In the genomic region with DNA sequence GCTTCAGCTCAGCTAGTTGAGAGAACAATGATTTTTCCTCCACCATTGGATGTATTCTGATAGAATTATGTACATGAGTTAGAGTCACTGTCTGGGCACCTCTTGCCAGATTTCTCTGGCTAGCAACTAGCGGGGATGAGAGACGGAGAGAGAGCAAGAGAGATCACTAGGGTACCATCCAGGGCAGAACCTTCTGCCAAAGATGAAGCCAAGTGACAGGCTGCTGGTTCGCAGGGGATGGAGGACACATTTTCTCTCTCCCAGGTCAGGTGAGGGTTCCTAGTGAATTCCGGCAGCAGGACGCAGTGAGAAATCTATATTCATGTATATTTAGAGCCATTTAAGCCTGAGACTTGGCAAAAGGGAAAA, we compare ENCODE assay signal across 14 mouse cellular contexts.
DNase-seq lines count a peak whose midpoint lies in the region; ATAC-seq lines count a peak whose summit lies in the region.
"Had no signal": no experiment of that assay in that cellular context is flagged by ENCODE, and none has a peak within 500 bp of the region (broad histone marks: within the 10 kb centered on the region; RNA-seq: fewer than 3 reads in every experiment).

No protein-coding gene starts in this region.

- H3K9ac ChIP-seq in forebrain, embryonic 11.5 days (ENCODE audit: low read length) = no peak overlapping the region
- H3K9ac ChIP-seq in forebrain, embryonic 13.5 days = peak overlapping the region; percentile 32
- H3K9ac ChIP-seq in hindbrain, embryonic 13.5 days = peak overlapping the region; percentile 21
- no peak overlapping the region for H3K9ac ChIP-seq in limb, embryonic 15.5 days
- H3K9ac ChIP-seq: embryonic facial prominence, embryonic 15.5 days; liver, embryonic 12.5 days had no signal

- 77% methylated on average over 5 of the region's 5 CpGs for WGBS in forebrain, embryonic 10.5 days
- 70% methylated on average over 5 of the region's 5 CpGs for WGBS in forebrain, embryonic 11.5 days
- 42% methylated on average over 5 of the region's 5 CpGs for WGBS in forebrain, embryonic 13.5 days
- WGBS in hindbrain, embryonic 13.5 days = 43% methylated on average over 5 of the region's 5 CpGs
- 45% methylated on average over 5 of the region's 5 CpGs for WGBS in limb, embryonic 15.5 days

- no peaks in the 10 kb centered on the region for H3K36me3 ChIP-seq in forebrain, embryonic 10.5 days (replicated peaks)
- H3K36me3 ChIP-seq in forebrain, embryonic 11.5 days (ENCODE audit: control insufficient read depth, insufficient read depth, low read length) = no peaks in the 10 kb centered on the region
- no peaks in the 10 kb centered on the region for H3K36me3 ChIP-seq in forebrain, embryonic 13.5 days (ENCODE audit: poor library complexity, severe bottlenecking)
- H3K36me3 ChIP-seq in hindbrain, embryonic 13.5 days = no peaks in the 10 kb centered on the region
- H3K36me3 ChIP-seq in limb, embryonic 15.5 days = no peaks in the 10 kb centered on the region
- H3K36me3 ChIP-seq: embryonic facial prominence, embryonic 15.5 days; liver, embryonic 12.5 days had no signal

- ATAC-seq in forebrain, embryonic 11.5 days (replicated peaks; ENCODE audit: low FRiP score) = no peak
- ATAC-seq in forebrain, embryonic 13.5 days = 0 out of 2 replicates have a peak, but pooled peaks have one; percentile 3
- no peak for ATAC-seq in hindbrain, embryonic 13.5 days (ENCODE audit: low FRiP score)
- no peak for ATAC-seq in limb, embryonic 15.5 days (ENCODE audit: insufficient number of reproducible peaks, low FRiP score, low TSS enrichment, low read depth)
- ATAC-seq: liver, embryonic 12.5 days had no signal

- no peak overlapping the region for H3K4me3 ChIP-seq in forebrain, embryonic 10.5 days
- no peak overlapping the region for H3K4me3 ChIP-seq in forebrain, embryonic 11.5 days (ENCODE audit: low read depth, low read length)
- H3K4me3 ChIP-seq in forebrain, embryonic 13.5 days = no peak overlapping the region
- no peak overlapping the region for H3K4me3 ChIP-seq in hindbrain, embryonic 13.5 days
- no peak overlapping the region for H3K4me3 ChIP-seq in limb, embryonic 15.5 days
- H3K4me3 ChIP-seq: embryonic facial prominence, embryonic 15.5 days; heart, adult 2 months; liver, embryonic 12.5 days had no signal

- H3K9me3 ChIP-seq in forebrain, embryonic 10.5 days = no peaks in the 10 kb centered on the region
- H3K9me3 ChIP-seq in forebrain, embryonic 11.5 days (ENCODE audit: control insufficient read depth, low read length) = no peaks in the 10 kb centered on the region
- H3K9me3 ChIP-seq in forebrain, embryonic 13.5 days (replicated peaks) = no peaks in the 10 kb centered on the region
- no peaks in the 10 kb centered on the region for H3K9me3 ChIP-seq in hindbrain, embryonic 13.5 days
- no peaks in the 10 kb centered on the region for H3K9me3 ChIP-seq in limb, embryonic 15.5 days
- H3K9me3 ChIP-seq: embryonic facial prominence, embryonic 15.5 days; liver, embryonic 12.5 days had no signal

- no peak for DNase-seq in forebrain, embryonic 10.5 days (ENCODE audit: extremely low spot score, low spot score)
- no peak for DNase-seq in forebrain, embryonic 11.5 days (ENCODE audit: low spot score)
- no peak for DNase-seq in heart, adult 11 months
- DNase-seq in frontal cortex, postnatal 36 days (ENCODE audit: low spot score in 2 of 2) = no peak
- DNase-seq in frontal cortex, adult 2 months (ENCODE audit: extremely low spot score in 1 of 2, low spot score in 1 of 2) = no peak
- DNase-seq: adrenal gland, postnatal 14 days; kidney, adult 18-20 months; right cerebral cortex, postnatal 14 days had no signal

- 0 out of 2 replicates have a peak overlapping the region, but pooled peaks have one; percentile 56 for H3K27ac ChIP-seq in forebrain, embryonic 10.5 days
- no peak overlapping the region for H3K27ac ChIP-seq in forebrain, embryonic 11.5 days (ENCODE audit: low read depth, low read length)
- peak overlapping the region; percentile 90 for H3K27ac ChIP-seq in forebrain, embryonic 13.5 days
- H3K27ac ChIP-seq in hindbrain, embryonic 13.5 days = peak overlapping the region; percentile 87
- no peak overlapping the region for H3K27ac ChIP-seq in limb, embryonic 15.5 days
- H3K27ac ChIP-seq: embryonic facial prominence, embryonic 15.5 days; heart, adult 2 months; liver, embryonic 12.5 days had no signal

- H3K4me1 ChIP-seq in forebrain, embryonic 10.5 days = peaks cover 34% of the 10 kb centered on the region
- peaks cover 18% of the 10 kb centered on the region; the same call in 1 of the 2 replicates for H3K4me1 ChIP-seq in forebrain, embryonic 11.5 days (replicated peaks; ENCODE audit: control insufficient read depth, insufficient read depth, low read length)
- peaks cover 55% of the 10 kb centered on the region for H3K4me1 ChIP-seq in forebrain, embryonic 13.5 days
- H3K4me1 ChIP-seq in hindbrain, embryonic 13.5 days (replicated peaks) = peaks cover 57% of the 10 kb centered on the region
- H3K4me1 ChIP-seq in limb, embryonic 15.5 days = peaks cover 41% of the 10 kb centered on the region
- H3K4me1 ChIP-seq: liver, embryonic 12.5 days had no signal

- peaks cover 100% of the 10 kb centered on the region for H3K27me3 ChIP-seq in forebrain, embryonic 10.5 days (ENCODE audit: poor library complexity, severe bottlenecking)
- H3K27me3 ChIP-seq in forebrain, embryonic 11.5 days (ENCODE audit: control insufficient read depth, insufficient read depth, low read length) = peaks cover 12% of the 10 kb centered on the region; the same call in 1 of the 2 replicates
- peaks cover 6% of the 10 kb centered on the region; the same call in 1 of the 2 replicates for H3K27me3 ChIP-seq in forebrain, embryonic 13.5 days
- peaks cover 7% of the 10 kb centered on the region; the same call in 1 of the 2 replicates for H3K27me3 ChIP-seq in hindbrain, embryonic 13.5 days
- H3K27me3 ChIP-seq in limb, embryonic 15.5 days = peaks cover 4% of the 10 kb centered on the region; the same call in 1 of the 2 replicates
- H3K27me3 ChIP-seq: embryonic facial prominence, embryonic 15.5 days; liver, embryonic 12.5 days had no signal

- no peak overlapping the region for H3K4me2 ChIP-seq in forebrain, embryonic 11.5 days (ENCODE audit: low read depth, low read length, severe bottlenecking)
- H3K4me2 ChIP-seq in forebrain, embryonic 13.5 days = peak overlapping the region; percentile 46
- peak overlapping the region; percentile 39 for H3K4me2 ChIP-seq in hindbrain, embryonic 13.5 days
- 0 out of 2 replicates have a peak overlapping the region, but pooled peaks have one; percentile 30 for H3K4me2 ChIP-seq in limb, embryonic 15.5 days
- H3K4me2 ChIP-seq: liver, embryonic 12.5 days had no signal

Comparison
In these comparisons a context has a peak if more than half of its experiments do, and no peak if none do; other contexts are left out.
1. H3K27ac ChIP-seq: peak in forebrain, embryonic 10.5 days (single experiment), forebrain, embryonic 13.5 days (single experiment) and hindbrain, embryonic 13.5 days (single experiment); none in forebrain, embryonic 11.5 days (single experiment) and limb, embryonic 15.5 days (single experiment).
2. H3K9ac ChIP-seq: peak in forebrain, embryonic 13.5 days (single experiment) and hindbrain, embryonic 13.5 days (single experiment); none in forebrain, embryonic 11.5 days (single experiment) and limb, embryonic 15.5 days (single experiment).